In the genomic region with DNA sequence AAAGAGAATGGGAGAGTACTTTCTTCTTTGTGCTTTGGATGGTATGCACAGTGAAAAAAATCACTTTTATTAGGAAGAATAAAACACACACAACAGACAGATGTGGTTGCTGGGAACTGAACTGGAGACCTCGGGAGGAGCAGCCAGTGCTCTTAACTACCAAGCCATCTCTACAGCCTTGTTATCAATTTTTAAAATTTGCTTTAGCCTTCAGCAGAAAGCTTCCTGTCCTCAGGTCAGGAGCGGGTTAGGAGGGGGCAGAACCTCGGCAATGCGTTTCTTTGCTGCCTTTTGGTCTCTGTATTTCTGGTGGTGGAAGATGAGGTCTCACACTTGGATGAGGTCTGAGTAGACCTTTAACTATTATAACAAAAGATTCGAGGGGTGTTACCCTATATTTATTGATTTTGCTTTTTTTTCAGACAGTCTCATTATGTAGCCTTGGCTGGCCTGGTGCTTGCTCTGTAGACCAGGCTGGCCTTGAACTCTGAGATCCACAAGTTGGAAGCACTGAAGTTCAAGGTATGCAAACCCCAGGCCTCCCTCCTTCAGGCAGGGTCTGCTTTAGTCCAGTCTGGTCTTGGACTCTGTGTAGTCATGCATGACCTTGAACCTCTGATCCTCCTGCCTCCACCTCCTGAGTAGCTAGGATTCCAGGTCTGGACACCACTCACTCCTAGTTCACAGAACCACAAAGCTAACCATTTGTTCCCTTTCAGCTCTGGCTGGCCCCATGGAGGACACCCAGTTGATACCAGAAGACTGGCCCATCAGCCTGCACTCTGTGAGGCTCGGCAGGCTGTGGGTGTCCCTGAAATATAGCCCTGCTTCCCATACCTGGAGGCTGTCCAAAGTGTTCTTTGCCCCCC, we compare ENCODE assay signal across 19 mouse cellular contexts. TPM values are rescaled to one million over a fixed set of nuclear protein-coding genes. Genes with fewer than 3 reads are reported as not detected.
DNase-seq lines count a peak whose midpoint lies in the region; ATAC-seq and TF ChIP-seq lines count a peak whose summit lies in the region.
"Had no signal": no experiment of that assay in that cellular context is flagged by ENCODE, and none has a peak within 500 bp of the region (broad histone marks: within the 10 kb centered on the region; RNA-seq: fewer than 3 reads in every experiment).

No protein-coding gene starts in this region.

- H3K9me3 ChIP-seq in megakaryocyte, embryonic 14.5 days, result peaks cover 2% of the 10 kb centered on the region
- peaks cover 22% of the 10 kb centered on the region for H3K9me3 ChIP-seq in G1E (replicated peaks)
- no peaks in the 10 kb centered on the region for H3K9me3 ChIP-seq in liver, postnatal 0 days (ENCODE audit: low read length)
- no peaks in the 10 kb centered on the region for H3K9me3 ChIP-seq in midbrain, embryonic 15.5 days
- H3K9me3 ChIP-seq: heart, embryonic 15.5 days; hindbrain, embryonic 13.5 days; neural tube, embryonic 12.5 days had no signal

- H3K4me2 ChIP-seq in liver, postnatal 0 days (ENCODE audit: low read depth, low read length), result peak overlapping the region; percentile 49
- H3K4me2 ChIP-seq in midbrain, embryonic 15.5 days, result no peak overlapping the region
- H3K4me2 ChIP-seq: heart, embryonic 15.5 days; hindbrain, embryonic 13.5 days; limb, embryonic 13.5 days; neural tube, embryonic 12.5 days had no signal

- no peak for TF ChIP-seq POLR2A in bone marrow macrophage, adult 2 months (IDR thresholded peaks at IDR 0.05; ENCODE audit: borderline replicate concordance, low read depth, low read length)

- peak overlapping the region; percentile 82 for H3K4me3 ChIP-seq in megakaryocyte, embryonic 14.5 days (replicated peaks)
- H3K4me3 ChIP-seq in G1E (ENCODE audit: low read depth, low read length), result peak overlapping the region; percentile 62; the same call in 1 of the 2 replicates
- no peak overlapping the region for H3K4me3 ChIP-seq in bone marrow macrophage, adult 2 months (ENCODE audit: insufficient read depth, low read length)
- no peak overlapping the region for H3K4me3 ChIP-seq in liver, postnatal 0 days (ENCODE audit: low read depth, low read length)
- no peak overlapping the region for H3K4me3 ChIP-seq in midbrain, embryonic 15.5 days
- H3K4me3 ChIP-seq: heart, embryonic 15.5 days; hindbrain, embryonic 13.5 days; limb, embryonic 13.5 days; neural tube, embryonic 12.5 days had no signal

- ATAC-seq in megakaryocyte, adult 5-6 weeks (ENCODE audit: poor library complexity, severe bottlenecking), result no peak
- no peak for ATAC-seq in G1E (ENCODE audit: extremely low read depth, insufficient number of reproducible peaks, low FRiP score, poor library complexity, severe bottlenecking)
- ATAC-seq in liver, postnatal 0 days, result no peak
- no peak for ATAC-seq in midbrain, embryonic 15.5 days (replicated peaks)
- ATAC-seq: intestine, postnatal 0 days; lung, postnatal 0 days had no signal

- H3K9ac ChIP-seq in liver, postnatal 0 days (replicated peaks), result no peak overlapping the region
- H3K9ac ChIP-seq in midbrain, embryonic 15.5 days, result no peak overlapping the region
- H3K9ac ChIP-seq: heart, embryonic 15.5 days; hindbrain, embryonic 13.5 days; limb, embryonic 13.5 days; neural tube, embryonic 12.5 days had no signal

- H3K27ac ChIP-seq in bone marrow macrophage, adult 2 months (ENCODE audit: insufficient read depth, low read depth, low read length), result peak overlapping the region; percentile 5; the same call in 1 of the 2 replicates
- H3K27ac ChIP-seq in liver, postnatal 0 days (ENCODE audit: low read depth), result peak overlapping the region; percentile 71
- H3K27ac ChIP-seq in midbrain, embryonic 15.5 days, result no peak overlapping the region
- H3K27ac ChIP-seq: heart, embryonic 15.5 days; hindbrain, embryonic 13.5 days; limb, embryonic 13.5 days; neural tube, embryonic 12.5 days had no signal

- no peak for DNase-seq in G1E (ENCODE audit: low spot score)
- no peak for DNase-seq in liver, postnatal 0 days
- DNase-seq in cerebellum, adult 8-10 months, result no peak
- DNase-seq: adrenal gland, postnatal 25 days; cerebellum, adult 9-10 months; gastrocnemius, postnatal 10 days; heart, adult 18-20 months; kidney, postnatal 36 days; spleen, adult 18-20 months had no signal

- peaks cover 86% of the 10 kb centered on the region for H3K4me1 ChIP-seq in megakaryocyte, embryonic 14.5 days
- peaks cover 64% of the 10 kb centered on the region for H3K4me1 ChIP-seq in G1E (ENCODE audit: insufficient read depth, low read depth, low read length)
- H3K4me1 ChIP-seq in bone marrow macrophage, adult 2 months (ENCODE audit: control insufficient read depth, insufficient read depth, low read length), result peaks cover 48% of the 10 kb centered on the region
- H3K4me1 ChIP-seq in liver, postnatal 0 days (ENCODE audit: insufficient read depth), result peaks cover 20% of the 10 kb centered on the region
- H3K4me1 ChIP-seq in midbrain, embryonic 15.5 days, result peaks cover 24% of the 10 kb centered on the region

- no peak for TF ChIP-seq EP300 in liver, postnatal 0 days (IDR thresholded peaks at IDR 0.05; ENCODE audit: low read depth)

- peaks cover 51% of the 10 kb centered on the region for H3K27me3 ChIP-seq in megakaryocyte, embryonic 14.5 days (replicated peaks)
- no peaks in the 10 kb centered on the region for H3K27me3 ChIP-seq in G1E (ENCODE audit: insufficient read depth, low read length)
- no peaks in the 10 kb centered on the region for H3K27me3 ChIP-seq in liver, postnatal 0 days (ENCODE audit: insufficient read depth, low read length)
- H3K27me3 ChIP-seq in midbrain, embryonic 15.5 days (replicated peaks), result no peaks in the 10 kb centered on the region
- H3K27me3 ChIP-seq: heart, embryonic 15.5 days; limb, embryonic 13.5 days; neural tube, embryonic 12.5 days had no signal

- peaks cover 7% of the 10 kb centered on the region for H3K36me3 ChIP-seq in megakaryocyte, embryonic 14.5 days (replicated peaks; ENCODE audit: low read length)
- H3K36me3 ChIP-seq in G1E (replicated peaks), result peaks cover 69% of the 10 kb centered on the region
- H3K36me3 ChIP-seq in liver, postnatal 0 days (replicated peaks; ENCODE audit: insufficient read depth, low read length), result peaks cover 2% of the 10 kb centered on the region; the same call in 1 of the 2 replicates
- no peaks in the 10 kb centered on the region for H3K36me3 ChIP-seq in midbrain, embryonic 15.5 days (replicated peaks)
- H3K36me3 ChIP-seq: hindbrain, embryonic 13.5 days had no signal

- no peak for TF ChIP-seq CTCF in G1E (IDR thresholded peaks at IDR 0.05; ENCODE audit: low read depth, low read length)
- TF ChIP-seq CTCF in bone marrow macrophage, adult 2 months (IDR thresholded peaks at IDR 0.05; ENCODE audit: low read depth, low read length), result no peak
- TF ChIP-seq CTCF in liver, postnatal 0 days (IDR thresholded peaks at IDR 0.05; ENCODE audit: low read depth), result no peak

- WGBS in liver, postnatal 0 days (ENCODE audit: insufficient replicate concordance), result 24% methylated on average over 6 of the region's 6 CpGs
- 87% methylated on average over 6 of the region's 6 CpGs for WGBS in midbrain, embryonic 15.5 days

RNA-seq across cellular contexts. Expression of a gene that starts 4.2 kb away (rescaled TPM):
- 103 and 110 TPM in 2 replicates for polyA plus RNA-seq in megakaryocyte, embryonic 14.5 days (2012; ENCODE audit: insufficient read depth, low replicate concordance)
- 189 and 201 TPM in 2 replicates for total RNA-seq in megakaryocyte, adult 5-6 weeks (2015)
- total RNA-seq in megakaryocyte, adult 5-6 weeks (2017), result 259 and 283 TPM in 2 replicates
- total RNA-seq in G1E (2014; fragmentation: Nextera tagmentation) (68.7 and 76.1 TPM in 2 replicates), G1E (2017) (233 and 329 TPM in 2 replicates)
- 196 and 229 TPM in 2 replicates for polyA plus RNA-seq in G1E (2012)
- 184 and 192 TPM in 2 replicates for polyA plus RNA-seq in bone marrow macrophage, adult 2 months (2012; ENCODE audit: insufficient read depth, insufficient read length, missing spikeins)
- 57.7 and 58.2 TPM in 2 replicates for polyA plus RNA-seq in liver, postnatal 0 days (2015; fragmentation: Nextera tagmentation; extraction: Ambion mirVana)
- polyA plus RNA-seq in midbrain, embryonic 15.5 days (2015; fragmentation: Nextera tagmentation; extraction: Ambion mirVana), result 12.2 and 15.2 TPM in 2 replicates

RNA-seq across cellular contexts. Expression of a gene that starts 46.5 kb away (rescaled TPM):
- polyA plus RNA-seq in megakaryocyte, embryonic 14.5 days (2012; ENCODE audit: insufficient read depth, low replicate concordance), result 4.9 and 10.3 TPM in 2 replicates
- total RNA-seq in megakaryocyte, adult 5-6 weeks (2015), result 79.5 and 98.1 TPM in 2 replicates
- total RNA-seq in megakaryocyte, adult 5-6 weeks (2017), result 120 and 124 TPM in 2 replicates
- 20.9 and 23.9 TPM in 2 replicates for total RNA-seq in G1E (2014; fragmentation: Nextera tagmentation)
- 41.4 and 42.5 TPM in 2 replicates for total RNA-seq in G1E (2017)
- 7.5 and 8.7 TPM in 2 replicates for polyA plus RNA-seq in G1E (2012)
- polyA plus RNA-seq in bone marrow macrophage, adult 2 months (2012; ENCODE audit: insufficient read depth, insufficient read length, missing spikeins), result 95.2 and 96.3 TPM in 2 replicates
- 27.7 and 30.1 TPM in 2 replicates for polyA plus RNA-seq in liver, postnatal 0 days (2015; fragmentation: Nextera tagmentation; extraction: Ambion mirVana)
- polyA plus RNA-seq in midbrain, embryonic 15.5 days (2015; fragmentation: Nextera tagmentation; extraction: Ambion mirVana), result 18.3 TPM in 2 replicates

Comparison
In these comparisons a context has a peak if more than half of its experiments do, and no peak if none do; other contexts are left out.
1. H3K4me3 ChIP-seq: peak in megakaryocyte, embryonic 14.5 days (single experiment) and G1E (single experiment); none in bone marrow macrophage, adult 2 months (single experiment), liver, postnatal 0 days (single experiment) and midbrain, embryonic 15.5 days (single experiment).